20 mouse cellular contexts compared by ENCODE assay signal in genomic region chr9:102045886-102046285, GRCm38 (mm10).
DNase-seq lines count a peak whose midpoint lies in the region; ATAC-seq and TF ChIP-seq lines count a peak whose summit lies in the region.
"Had no signal": no experiment of that assay in that cellular context is flagged by ENCODE, and none has a peak within 500 bp of the region (broad histone marks: within the 10 kb centered on the region; RNA-seq: fewer than 3 reads in every experiment).

No protein-coding gene starts in this region.

- no peaks in the 10 kb centered on the region for H3K27me3 ChIP-seq in embryonic facial prominence, embryonic 14.5 days (replicated peaks; ENCODE audit: control insufficient read depth, insufficient read depth, low read length)
- no peaks in the 10 kb centered on the region for H3K27me3 ChIP-seq in embryonic facial prominence, embryonic 10.5 days (replicated peaks; ENCODE audit: low read depth, poor library complexity, severe bottlenecking)
- no peaks in the 10 kb centered on the region; the same call in 1 of the 2 replicates for H3K27me3 ChIP-seq in forebrain, postnatal 0 days (ENCODE audit: insufficient read depth, low read length)
- no peaks in the 10 kb centered on the region for H3K27me3 ChIP-seq in neural tube, embryonic 13.5 days
- H3K27me3 ChIP-seq: liver, embryonic 12.5 days; lung, embryonic 15.5 days; stomach, embryonic 15.5 days had no signal

- 27% methylated on average over 2 of the region's 2 CpGs for WGBS in embryonic facial prominence, embryonic 14.5 days
- WGBS in embryonic facial prominence, embryonic 10.5 days, result 40% methylated on average over 2 of the region's 2 CpGs
- 7% methylated on average over 2 of the region's 2 CpGs for WGBS in forebrain, postnatal 0 days
- 16% methylated on average over 2 of the region's 2 CpGs for WGBS in neural tube, embryonic 13.5 days

- peak; percentile 60; the same call in 1 of the 2 replicates for ATAC-seq in embryonic facial prominence, embryonic 14.5 days (ENCODE audit: low read depth)
- peak; percentile 95 for ATAC-seq in forebrain, postnatal 0 days
- peak; percentile 72; the same call in 1 of the 2 replicates for ATAC-seq in neural tube, embryonic 13.5 days (ENCODE audit: low read depth)
- ATAC-seq: liver, embryonic 12.5 days had no signal

- peaks cover 5% of the 10 kb centered on the region; the same call in 1 of the 2 replicates for H3K4me1 ChIP-seq in embryonic facial prominence, embryonic 14.5 days (ENCODE audit: control insufficient read depth, insufficient read depth, low read length)
- peaks cover 13% of the 10 kb centered on the region for H3K4me1 ChIP-seq in embryonic facial prominence, embryonic 10.5 days
- H3K4me1 ChIP-seq in forebrain, postnatal 0 days (ENCODE audit: insufficient read depth), result peaks cover 12% of the 10 kb centered on the region
- peaks cover 17% of the 10 kb centered on the region for H3K4me1 ChIP-seq in neural tube, embryonic 13.5 days (replicated peaks)
- H3K4me1 ChIP-seq: liver, embryonic 12.5 days; lung, embryonic 15.5 days; stomach, embryonic 15.5 days had no signal

- no peaks in the 10 kb centered on the region for H3K36me3 ChIP-seq in embryonic facial prominence, embryonic 14.5 days (ENCODE audit: control insufficient read depth, insufficient read depth, low read length)
- no peaks in the 10 kb centered on the region for H3K36me3 ChIP-seq in embryonic facial prominence, embryonic 10.5 days (replicated peaks)
- H3K36me3 ChIP-seq in forebrain, postnatal 0 days (ENCODE audit: insufficient read depth), result no peaks in the 10 kb centered on the region
- H3K36me3 ChIP-seq in neural tube, embryonic 13.5 days, result no peaks in the 10 kb centered on the region
- H3K36me3 ChIP-seq: limb, embryonic 10.5 days; liver, embryonic 12.5 days; lung, embryonic 15.5 days; stomach, embryonic 15.5 days had no signal

- H3K9me3 ChIP-seq in embryonic facial prominence, embryonic 14.5 days (ENCODE audit: control insufficient read depth, low read length), result no peaks in the 10 kb centered on the region
- H3K9me3 ChIP-seq in embryonic facial prominence, embryonic 10.5 days, result no peaks in the 10 kb centered on the region
- H3K9me3 ChIP-seq in forebrain, postnatal 0 days (ENCODE audit: low read length), result no peaks in the 10 kb centered on the region
- H3K9me3 ChIP-seq in neural tube, embryonic 13.5 days, result no peaks in the 10 kb centered on the region
- H3K9me3 ChIP-seq: limb, embryonic 10.5 days; liver, embryonic 12.5 days; lung, embryonic 15.5 days; stomach, embryonic 15.5 days had no signal

- H3K4me2 ChIP-seq in embryonic facial prominence, embryonic 14.5 days (ENCODE audit: low read depth, low read length), result no peak overlapping the region
- H3K4me2 ChIP-seq in forebrain, postnatal 0 days (ENCODE audit: low read depth), result no peak overlapping the region
- H3K4me2 ChIP-seq in neural tube, embryonic 13.5 days, result no peak overlapping the region
- H3K4me2 ChIP-seq: liver, embryonic 12.5 days; lung, embryonic 15.5 days; stomach, embryonic 15.5 days had no signal

- DNase-seq in embryonic facial prominence, embryonic 14.5 days (ENCODE audit: low spot score), result peak; percentile 39
- DNase-seq in embryonic facial prominence, embryonic 10.5 days (ENCODE audit: low spot score), result no peak
- DNase-seq in forebrain, postnatal 0 days, result peak; percentile 59
- peak; percentile 6 for DNase-seq in mesoderm, embryonic 11.5 days (ENCODE audit: low read depth, low spot score)
- no peak for DNase-seq in left cerebral cortex, postnatal 36 days (ENCODE audit: low spot score in 2 of 2)
- DNase-seq in gastrocnemius, postnatal 14 days, result no peak
- DNase-seq in gastrocnemius, postnatal 36 days, result no peak
- DNase-seq: adrenal gland, postnatal 14 days; cerebellum, adult 8-10 months; gastrocnemius, adult 2 months; heart, postnatal 36 days; kidney, adult 11 months; kidney, postnatal 14 days; right cerebral cortex, adult 18-20 months; spleen, adult 18-20 months had no signal

- no peak overlapping the region for H3K9ac ChIP-seq in embryonic facial prominence, embryonic 14.5 days (ENCODE audit: low read depth, low read length)
- H3K9ac ChIP-seq in forebrain, postnatal 0 days, result no peak overlapping the region
- H3K9ac ChIP-seq in neural tube, embryonic 13.5 days, result no peak overlapping the region
- H3K9ac ChIP-seq: liver, embryonic 12.5 days; lung, embryonic 15.5 days; stomach, embryonic 15.5 days had no signal

- no peak for TF ChIP-seq CTCF in forebrain, postnatal 0 days (IDR thresholded peaks at IDR 0.05; ENCODE audit: low read depth)

- H3K4me3 ChIP-seq in embryonic facial prominence, embryonic 14.5 days (ENCODE audit: low read depth, low read length), result no peak overlapping the region
- H3K4me3 ChIP-seq in embryonic facial prominence, embryonic 10.5 days, result no peak overlapping the region
- no peak overlapping the region for H3K4me3 ChIP-seq in forebrain, postnatal 0 days (ENCODE audit: low read depth, low read length)
- H3K4me3 ChIP-seq in neural tube, embryonic 13.5 days, result no peak overlapping the region
- H3K4me3 ChIP-seq: gastrocnemius, adult 2 months; limb, embryonic 10.5 days; liver, embryonic 12.5 days; lung, embryonic 15.5 days; stomach, embryonic 15.5 days had no signal

- H3K27ac ChIP-seq in embryonic facial prominence, embryonic 14.5 days (replicated peaks; ENCODE audit: low read depth, low read length), result no peak overlapping the region
- H3K27ac ChIP-seq in embryonic facial prominence, embryonic 10.5 days (replicated peaks), result no peak overlapping the region; the same call in 1 of the 2 replicates
- peak overlapping the region; percentile 16; the same call in 1 of the 2 replicates for H3K27ac ChIP-seq in forebrain, postnatal 0 days (ENCODE audit: low read depth, low read length)
- H3K27ac ChIP-seq in neural tube, embryonic 13.5 days (replicated peaks), result peak overlapping the region; percentile 28; the same call in 1 of the 2 replicates
- H3K27ac ChIP-seq: gastrocnemius, adult 2 months; limb, embryonic 10.5 days; liver, embryonic 12.5 days; lung, embryonic 15.5 days; stomach, embryonic 15.5 days had no signal

- intact Hi-C loops in left cerebral cortex, postnatal 36 days (cut with DNase I), result no loop called here
- intact Hi-C loops in gastrocnemius, postnatal 14 days (cut with DNase I; ENCODE audit: low total_unique reads), result no loop called here
- intact Hi-C loops in gastrocnemius, postnatal 36 days (cut with DNase I), result no loop called here

Comparison
In these comparisons a context has a peak if more than half of its experiments do, and no peak if none do; other contexts are left out.
1. DNase-seq: peak in embryonic facial prominence, embryonic 14.5 days (single experiment), forebrain, postnatal 0 days (single experiment) and mesoderm, embryonic 11.5 days (single experiment); none in embryonic facial prominence, embryonic 10.5 days (single experiment), left cerebral cortex, postnatal 36 days (0 of 2), gastrocnemius, postnatal 14 days (single experiment) and gastrocnemius, postnatal 36 days (0 of 2).
2. H3K27ac ChIP-seq: peak in forebrain, postnatal 0 days (single experiment) and neural tube, embryonic 13.5 days (single experiment); none in embryonic facial prominence, embryonic 14.5 days (single experiment) and embryonic facial prominence, embryonic 10.5 days (single experiment).
3. Peak in every context shown above with its lines, with median percentiles within 50 percentile points of each other: ATAC-seq.